Mouse (Mus musculus) liver, embryonic 15.5 days (tissue): ENCODE results near the gene Setd2. TPM values are rescaled to one million over a fixed set of nuclear protein-coding genes. Genes with fewer than 3 reads are reported as not detected.
A peak's percentile ranks its signal among the peaks of the same experiment; 100 is the strongest.

Experiments
- ATAC-seq: fragments of 200-750 bp; cut with Nextera tagmentation; 2 replicates; pipeline ENCODE4 v1.8.0; 2017; ENCODE audit warnings: moderate number of reproducible peaks, mild to moderate bottlenecking, moderate library complexity; ENCODE audit not compliant: insufficient read depth
- H3K27ac ChIP-seq: fragments of 300-500 bp; sonication (generic); replicated peaks from 2 replicates; pipeline ENCODE4 v1.5.1; 2015; ENCODE audit warnings: mild to moderate bottlenecking, inconsistent platforms
- H3K27me3 ChIP-seq: fragments of 300-500 bp; sonication (generic); 2 replicates; pipeline ENCODE4 v1.6.1; 2015; ENCODE audit warnings: mild to moderate bottlenecking, inconsistent platforms
- H3K36me3 ChIP-seq: fragments of 300-500 bp; sonication (generic); replicated peaks from 2 replicates; pipeline ENCODE4 v1.6.1; 2015; ENCODE audit warnings: moderate library complexity, mild to moderate bottlenecking, inconsistent platforms
- H3K4me1 ChIP-seq: fragments of 300-500 bp; sonication (generic); replicated peaks from 2 replicates; pipeline ENCODE4 v1.6.1; 2015; ENCODE audit warnings: inconsistent platforms
- H3K4me2 ChIP-seq: fragments of 300-500 bp; sonication (generic); 2 replicates; pipeline ENCODE4 v1.6.1; 2015; ENCODE audit warnings: moderate library complexity, mild to moderate bottlenecking, inconsistent platforms
- H3K4me3 ChIP-seq: fragments of 300-500 bp; sonication (generic); replicated peaks from 2 replicates; pipeline ENCODE4 v1.5.1; 2015; ENCODE audit warnings: mild to moderate bottlenecking, inconsistent platforms
- H3K9ac ChIP-seq: fragments of 300-500 bp; sonication (generic); 2 replicates; pipeline ENCODE4 v1.6.1; 2015; ENCODE audit warnings: moderate library complexity, mild to moderate bottlenecking, inconsistent platforms
- H3K9me3 ChIP-seq: fragments of 300-500 bp; sonication (generic); replicated peaks from 2 replicates; pipeline ENCODE4 v1.6.1; 2016; ENCODE audit warnings: inconsistent platforms
- WGBS: fragments of 180-500 bp; shearing (Covaris S2); methylation state at CpG from one replicate; pipeline ENCODE4 v1.1.7; 2015; ENCODE audit warnings: mixed read lengths; ENCODE audit not compliant: insufficient replicate concordance; 5-methylcytosine and 5-hydroxymethylcytosine counted together
- polyA plus RNA-seq: library from polyadenylated mRNA; unstranded; fragments of >200 nt; fragmentation: Nextera tagmentation; extraction: Ambion mirVana; gene quantifications from 2 replicates; pipeline ENCODE4 v1.2.1, GENCODE M21; 2015

Setd2 gene
- polyA plus RNA-seq, 1 experiment from 2014 or later = 9.2 TPM

DNA sequence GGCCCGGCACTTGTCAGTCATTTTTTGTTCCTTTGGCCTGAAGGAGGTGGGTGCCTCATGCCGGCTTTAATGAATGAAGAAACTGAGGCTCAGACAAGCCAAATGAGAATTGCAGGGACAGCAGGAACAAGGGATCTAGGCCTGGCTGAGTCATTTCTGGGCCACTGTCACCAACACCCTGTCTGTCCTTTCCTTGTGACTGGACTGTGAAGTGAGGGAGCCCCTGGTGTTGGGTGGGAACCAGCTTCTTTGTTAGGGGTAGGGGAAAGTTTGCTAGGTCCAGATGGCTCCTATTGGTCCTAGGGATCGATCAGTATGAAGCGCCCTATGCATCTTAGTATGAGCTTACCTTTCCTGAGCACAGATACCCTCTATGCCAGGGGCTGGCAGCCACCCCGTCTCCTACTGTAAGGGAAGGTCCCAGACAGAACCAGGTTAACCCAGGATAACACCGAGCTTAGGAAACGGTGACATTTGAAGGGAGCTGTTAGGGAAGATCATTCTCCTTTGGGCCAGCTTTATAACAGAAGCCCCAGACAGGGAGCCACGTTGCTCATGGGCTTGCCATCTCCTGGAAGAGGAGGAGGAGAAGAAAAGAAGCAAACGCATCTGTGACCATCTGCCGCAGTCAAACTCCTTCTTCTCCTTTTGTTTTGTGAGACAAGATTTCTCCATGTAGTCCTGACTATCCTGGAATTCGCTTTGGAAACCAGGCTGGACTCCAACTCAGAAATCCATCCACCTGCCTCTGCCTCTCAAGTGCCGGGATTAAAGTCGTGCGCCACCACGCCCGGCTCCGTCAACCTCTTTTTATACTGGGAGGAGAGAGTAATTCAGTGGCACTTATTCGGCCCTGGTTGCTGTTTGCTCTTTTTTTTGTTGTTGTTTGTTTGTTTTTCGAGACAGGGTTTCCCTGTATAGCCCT, 122.6 kb downstream of the Setd2 start:
- H3K9ac ChIP-seq = peak overlapping the region; percentile 46
- H3K4me2 ChIP-seq = peak overlapping the region; percentile 99
- peak overlapping the region; percentile 73 for H3K4me3 ChIP-seq
- peaks cover 36% of the 10 kb centered on the region for H3K27me3 ChIP-seq
- 78% methylated on average over 19 of the region's 19 CpGs for WGBS
- peak overlapping the region; percentile 95 for H3K27ac ChIP-seq
- no peaks in the 10 kb centered on the region for H3K9me3 ChIP-seq
- no peaks in the 10 kb centered on the region; the same call in 1 of the 2 replicates for H3K36me3 ChIP-seq
- peaks cover 72% of the 10 kb centered on the region for H3K4me1 ChIP-seq
- ATAC-seq = no peak

DNA sequence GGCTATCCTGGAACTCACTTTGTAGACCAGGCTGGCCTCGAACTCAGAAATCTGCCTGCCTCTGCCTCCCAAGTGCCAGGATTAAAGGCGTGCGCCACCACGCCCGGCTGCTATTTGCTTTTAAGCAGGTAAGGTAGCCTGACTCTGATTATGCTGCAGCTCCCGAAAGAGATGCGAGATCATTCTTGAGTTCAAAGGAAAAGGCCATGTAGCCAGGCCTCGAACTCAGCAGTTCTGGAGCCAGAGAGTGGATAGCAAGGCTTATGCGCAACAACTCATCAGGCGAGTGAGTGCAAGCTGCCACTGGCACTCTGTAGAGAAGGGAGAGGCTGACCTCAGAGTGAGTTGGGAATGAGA, 123.2 kb downstream of the Setd2 start:
- H3K36me3 ChIP-seq = no peaks in the 10 kb centered on the region; the same call in none of the 2 replicates
- 80% methylated on average over 10 of the region's 10 CpGs for WGBS
- peak overlapping the region; percentile 80 for H3K9ac ChIP-seq
- H3K9me3 ChIP-seq = no peaks in the 10 kb centered on the region
- H3K4me3 ChIP-seq = peak overlapping the region; percentile 81
- peak overlapping the region; percentile 95 for H3K27ac ChIP-seq
- H3K27me3 ChIP-seq = peaks cover 33% of the 10 kb centered on the region
- peaks cover 79% of the 10 kb centered on the region for H3K4me1 ChIP-seq
- peak overlapping the region; percentile 85 for H3K4me2 ChIP-seq
- no peak for ATAC-seq

DNA sequence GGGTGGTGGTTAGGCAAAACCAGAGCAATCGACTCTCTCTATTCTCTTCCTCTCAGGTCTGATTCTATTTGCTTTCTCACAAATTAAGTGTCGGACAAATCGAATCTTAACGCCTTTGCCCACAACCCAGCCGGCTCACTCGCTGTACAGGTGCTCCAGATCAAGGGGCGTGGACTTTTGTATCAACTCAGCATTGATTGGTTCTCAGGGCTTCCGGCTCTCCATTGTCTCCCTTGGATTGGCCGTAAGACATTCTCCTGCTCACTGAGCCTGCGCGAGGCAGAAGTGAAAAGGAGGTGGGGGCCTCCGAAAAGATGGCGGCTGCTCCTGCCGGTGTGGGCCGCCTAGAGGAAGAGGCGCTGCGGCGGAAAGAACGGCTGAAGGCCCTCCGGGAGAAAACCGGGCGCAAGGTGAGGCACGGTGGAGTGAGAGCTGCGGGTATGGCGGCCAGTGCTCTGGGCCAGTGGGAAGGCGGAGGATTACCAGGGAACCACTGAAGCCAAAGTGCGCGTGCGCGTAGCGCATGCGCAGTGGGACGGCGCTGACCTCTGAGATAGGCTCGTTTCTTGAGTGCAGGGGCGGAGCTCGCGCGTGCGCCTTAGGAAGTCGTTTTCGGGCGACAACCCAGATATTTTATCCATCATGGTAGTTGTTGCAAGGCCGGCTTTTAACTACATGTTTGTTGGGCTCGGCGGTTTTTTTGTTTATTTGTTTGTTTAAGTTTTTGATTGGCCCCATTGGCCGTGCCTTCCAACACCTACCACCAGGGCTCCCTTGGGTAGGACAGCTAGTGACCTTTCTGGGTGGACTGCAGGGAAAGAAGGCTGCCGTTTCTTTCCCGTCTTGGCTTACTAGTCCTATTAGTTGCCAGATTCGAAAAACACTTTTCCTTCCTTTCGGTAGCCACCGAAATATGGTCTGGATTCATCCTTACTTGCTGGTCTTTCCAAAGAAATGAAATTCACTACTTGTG, 124.1 kb downstream of the Setd2 start, which contains the start of gene Ccdc12:
TSS of gene Ccdc12 (plus strand) at position 255 of the 973 bp plus-strand sequence.
- Histone ChIP-seq H3K27ac (peak within 1 kb of the TSS; percentile 95), H3K9me3 (no peaks in the 10 kb centered on the region)

DNA sequence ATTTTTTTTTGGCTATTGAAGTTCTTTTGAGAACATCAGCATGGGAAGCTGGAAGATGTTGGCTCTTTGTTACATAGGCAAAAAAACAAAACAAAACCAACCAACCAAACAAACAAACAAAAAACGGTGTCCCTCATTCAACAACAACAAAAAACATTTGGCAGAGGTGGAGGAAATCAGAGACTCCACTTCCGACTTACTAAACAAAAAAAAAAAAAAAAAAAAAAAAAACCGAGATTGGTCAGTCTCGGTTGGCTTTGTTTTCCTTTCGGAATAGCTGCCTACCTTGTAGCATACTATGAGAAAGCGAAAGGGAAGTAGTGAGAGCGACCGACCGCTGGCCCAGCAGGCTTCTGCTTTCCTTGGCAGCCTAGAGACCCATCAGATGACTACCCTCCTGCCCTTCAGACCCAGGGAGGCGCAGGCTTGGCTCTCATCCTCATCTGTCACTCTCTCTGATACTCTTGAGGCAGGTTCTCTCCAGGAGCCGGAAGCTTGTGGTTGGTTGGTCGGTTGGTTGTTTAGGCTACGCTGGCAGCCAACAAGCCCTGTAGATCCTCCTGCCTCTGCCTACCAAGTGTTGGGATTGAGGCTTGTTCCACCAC, 125.2 kb downstream of the Setd2 start:
- ATAC-seq = no peak
- Histone ChIP-seq H3K27me3 (peaks cover 13% of the 10 kb centered on the region), H3K4me3 (peak overlapping the region; percentile 81), H3K9me3 (no peaks in the 10 kb centered on the region), H3K36me3 (no peaks in the 10 kb centered on the region; the same call in none of the 2 replicates), H3K27ac (peak overlapping the region; percentile 95), H3K9ac (peak overlapping the region; percentile 80), H3K4me1 (peaks cover 86% of the 10 kb centered on the region), H3K4me2 (peak overlapping the region; percentile 85)
- 16% methylated on average over 13 of the region's 13 CpGs for WGBS

More for the DNA sequence above, 124.1 kb downstream of the Setd2 start, which contains the start of gene Ccdc12:
- Histone ChIP-seq H3K4me2 (peak within 1 kb of the TSS; percentile 85), H3K4me3 (peak within 1 kb of the TSS; percentile 81), H3K9ac (peak within 1 kb of the TSS; percentile 80), H3K27me3 (peaks cover 24% of the 10 kb centered on the region), H3K36me3 (no peaks in the 10 kb centered on the region; the same call in none of the 2 replicates), H3K4me1 (peaks cover 86% of the 10 kb centered on the region)
- under 1% methylated on average over 52 of the region's 52 CpGs for WGBS
- ATAC-seq = peak; percentile 84

DNA sequence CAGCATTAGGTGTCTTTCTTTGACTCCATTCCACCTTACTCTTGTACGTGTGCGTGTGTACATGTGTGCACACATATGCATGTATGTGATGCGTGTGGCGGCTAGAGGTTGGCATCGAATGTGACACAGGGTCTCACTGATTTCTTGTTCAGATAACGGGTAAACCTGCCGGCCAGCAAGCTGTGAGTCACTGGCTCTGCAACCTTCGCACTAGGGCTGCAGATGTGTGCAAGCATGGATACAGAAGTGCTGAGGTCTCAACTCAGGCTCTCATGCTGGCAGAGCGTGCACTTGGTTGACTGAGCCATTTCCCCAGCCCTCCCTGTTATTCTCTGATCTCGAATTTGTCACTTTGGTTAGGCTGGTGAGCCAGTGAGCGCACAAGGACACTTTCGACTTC, 127.1 kb downstream of the Setd2 start:
- Histone ChIP-seq H3K36me3 (no peaks in the 10 kb centered on the region; the same call in none of the 2 replicates), H3K9me3 (no peaks in the 10 kb centered on the region), H3K9ac (no peak overlapping the region), H3K4me1 (peaks cover 86% of the 10 kb centered on the region), H3K4me2 (no peak overlapping the region), H3K27ac (no peak overlapping the region), H3K27me3 (no peaks in the 10 kb centered on the region), H3K4me3 (no peak overlapping the region)
- 71% methylated on average over 12 of the region's 12 CpGs for WGBS
- no peak for ATAC-seq

DNA sequence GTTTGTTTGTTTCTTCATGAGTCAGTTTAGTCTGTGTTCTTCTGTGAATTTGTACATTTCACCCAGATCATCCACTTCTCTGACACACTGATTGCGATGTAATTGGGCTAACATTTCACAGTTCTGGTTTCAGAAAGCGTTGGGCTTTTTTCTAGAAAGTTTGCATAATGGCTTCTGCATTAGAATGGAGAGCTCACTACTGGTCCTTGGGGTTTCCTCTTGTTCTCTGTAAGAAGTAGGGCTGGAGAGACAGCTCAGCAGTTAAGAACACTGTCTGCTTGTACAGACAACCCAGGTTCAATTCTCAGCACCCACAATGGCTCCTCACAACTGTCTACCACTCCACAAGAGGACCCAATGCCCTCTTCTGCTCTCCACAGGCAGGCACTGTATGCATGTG, 127.8 kb downstream of the Setd2 start:
- Histone ChIP-seq H3K36me3 (no peaks in the 10 kb centered on the region; the same call in none of the 2 replicates), H3K4me3 (no peak overlapping the region), H3K9me3 (no peaks in the 10 kb centered on the region), H3K4me1 (peaks cover 86% of the 10 kb centered on the region), H3K9ac (no peak overlapping the region), H3K4me2 (no peak overlapping the region), H3K27me3 (no peaks in the 10 kb centered on the region), H3K27ac (0 out of 2 replicates have a peak overlapping the region, but pooled peaks have one; percentile 56)
- no peak for ATAC-seq
- WGBS = 79% methylated on average over 2 of the region's 2 CpGs

DNA sequence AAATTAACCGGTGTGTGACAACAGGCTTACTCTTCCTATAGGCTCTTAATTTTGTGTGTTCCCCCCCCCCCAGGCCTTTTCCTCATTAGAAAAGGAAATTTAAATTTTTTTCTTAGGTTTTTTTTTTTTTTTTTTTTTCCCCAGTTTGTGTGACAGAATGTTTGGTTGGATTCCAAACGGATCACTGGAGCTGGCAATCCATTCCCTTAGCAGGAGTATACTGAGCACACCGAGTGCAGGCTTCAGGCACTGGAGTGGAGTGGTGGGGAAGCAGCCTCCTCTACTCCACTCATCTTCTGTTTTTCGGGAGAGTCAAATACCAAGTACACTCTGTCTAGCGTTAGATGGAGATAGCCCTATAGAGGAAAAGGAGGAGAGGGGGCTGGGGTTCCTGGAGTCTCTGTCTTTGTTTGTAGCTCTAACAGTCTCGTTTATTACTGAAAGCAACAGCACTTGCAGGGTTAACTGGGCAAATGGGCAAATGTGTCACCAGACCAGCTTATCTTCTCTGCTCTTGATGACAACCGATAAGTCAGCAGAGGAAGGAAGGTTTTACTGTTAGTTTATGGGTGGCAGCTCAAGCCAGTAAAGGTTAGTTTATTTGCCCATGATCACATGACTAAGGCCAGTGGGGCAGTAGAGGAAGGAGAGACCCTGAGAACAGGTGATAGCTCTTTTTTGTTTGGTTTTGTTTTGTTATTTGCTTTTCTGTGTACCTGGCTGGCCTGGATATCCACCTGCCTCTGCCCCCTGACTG, 128.6 kb downstream of the Setd2 start:
- Histone ChIP-seq H3K4me2 (peak overlapping the region; percentile 20; the same call in 1 of the 2 replicates), H3K27me3 (no peaks in the 10 kb centered on the region), H3K4me1 (peaks cover 86% of the 10 kb centered on the region), H3K9ac (0 out of 2 replicates have a peak overlapping the region, but pooled peaks have one; percentile 14), H3K27ac (peak overlapping the region; percentile 56; the same call in 1 of the 2 replicates), H3K9me3 (no peaks in the 10 kb centered on the region), H3K36me3 (no peaks in the 10 kb centered on the region; the same call in none of the 2 replicates), H3K4me3 (no peak overlapping the region)
- no peak for ATAC-seq
- WGBS = 46% methylated on average over 7 of the region's 7 CpGs

DNA sequence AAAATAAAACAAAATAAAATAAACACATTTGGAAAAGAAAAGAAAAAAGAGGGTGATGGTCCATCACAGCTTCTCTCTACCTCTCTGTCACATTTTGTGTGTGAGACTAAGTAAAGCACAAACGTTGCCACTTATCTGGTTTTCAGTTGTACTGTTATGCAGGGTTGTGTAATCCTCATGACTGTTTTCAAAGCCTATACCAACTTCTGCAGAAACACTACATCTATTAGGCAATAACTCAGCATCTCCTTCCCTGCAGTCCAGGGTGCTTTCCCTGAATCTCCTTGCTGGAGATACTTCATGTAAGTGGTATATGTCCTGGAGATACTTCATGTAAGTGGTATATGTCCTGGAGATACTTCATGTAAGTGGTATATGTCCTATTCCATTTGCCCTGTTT, 130.4 kb downstream of the Setd2 start:
- Histone ChIP-seq H3K27ac (peak overlapping the region; percentile 56; the same call in 1 of the 2 replicates), H3K4me3 (no peak overlapping the region), H3K9ac (no peak overlapping the region), H3K27me3 (no peaks in the 10 kb centered on the region), H3K9me3 (no peaks in the 10 kb centered on the region), H3K4me2 (no peak overlapping the region; the same call in 1 of the 2 replicates), H3K4me1 (peaks cover 96% of the 10 kb centered on the region), H3K36me3 (no peaks in the 10 kb centered on the region; the same call in none of the 2 replicates)
- ATAC-seq = no peak
- 25% methylated on average over 1 of the region's 1 CpGs for WGBS

DNA sequence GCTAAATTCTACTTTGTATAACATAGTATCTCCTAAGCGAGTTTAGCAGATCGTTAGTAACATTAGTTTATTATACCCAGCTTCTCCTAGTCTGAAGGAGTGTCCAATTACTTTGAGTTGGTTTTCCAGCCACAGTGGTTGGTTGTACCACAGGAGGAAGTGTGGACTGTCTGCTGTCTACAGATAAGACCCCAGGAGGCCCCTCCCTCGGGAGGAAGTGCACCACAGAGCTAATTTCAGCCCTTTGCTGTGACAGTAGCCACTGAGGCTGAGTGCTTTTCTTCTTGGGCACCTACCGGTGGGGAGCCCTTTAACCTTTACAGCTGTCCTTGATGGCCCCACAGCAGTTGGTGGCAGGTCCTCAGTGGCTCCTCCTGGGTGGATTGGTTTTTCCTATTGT, 133.5 kb downstream of the Setd2 start:
- peak overlapping the region; percentile 50 for H3K4me3 ChIP-seq
- H3K27ac ChIP-seq = peak overlapping the region; percentile 88
- peaks cover 97% of the 10 kb centered on the region for H3K4me1 ChIP-seq
- no peaks in the 10 kb centered on the region for H3K36me3 ChIP-seq
- peaks cover 16% of the 10 kb centered on the region for H3K27me3 ChIP-seq
- peak; percentile 82 for ATAC-seq
- H3K9ac ChIP-seq = peak overlapping the region; percentile 61
- H3K9me3 ChIP-seq = no peaks in the 10 kb centered on the region
- 7% methylated on average over 4 of the region's 4 CpGs for WGBS
- peak overlapping the region; percentile 81 for H3K4me2 ChIP-seq

DNA sequence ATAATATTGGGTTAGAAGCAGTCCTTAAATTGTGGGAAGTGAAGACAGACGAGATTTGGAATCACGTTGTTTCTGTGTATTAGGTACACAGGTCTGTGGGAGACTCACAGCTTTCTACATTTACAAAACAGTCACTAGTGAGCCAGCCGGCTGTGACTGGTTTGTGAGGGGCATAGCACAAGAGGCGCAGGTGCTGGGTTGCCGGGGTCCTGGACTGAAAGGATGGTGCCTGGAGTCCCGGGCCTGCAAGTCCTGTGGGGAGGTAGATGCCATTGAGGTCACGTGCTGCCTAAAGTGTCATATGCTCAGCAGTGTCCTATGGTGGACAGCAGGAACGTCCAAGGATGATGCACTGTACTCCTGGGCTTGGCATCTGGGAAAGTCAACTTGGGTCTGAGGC, 134.0 kb downstream of the Setd2 start:
- Histone ChIP-seq H3K4me1 (peaks cover 97% of the 10 kb centered on the region), H3K27me3 (peaks cover 20% of the 10 kb centered on the region), H3K4me2 (peak overlapping the region; percentile 81), H3K27ac (peak overlapping the region; percentile 88), H3K9me3 (no peaks in the 10 kb centered on the region), H3K9ac (peak overlapping the region; percentile 61), H3K36me3 (no peaks in the 10 kb centered on the region), H3K4me3 (peak overlapping the region; percentile 50)
- 19% methylated on average over 8 of the region's 8 CpGs for WGBS
- ATAC-seq = peak; percentile 14
